Mouse (Mus musculus) liver, adult 2 months (tissue): ENCODE measurements around the gene Polr2f.

Source experiments
- CTCF ChIP-seq: fragments of 200-500 bp; IDR thresholded peaks from 2 replicates; pipeline ENCODE4 v1.5.1; 2011; ENCODE audit warnings: low read depth, low read length, control low read depth
- POLR2A ChIP-seq: fragments of 200-500 bp; IDR thresholded peaks from 2 replicates; pipeline ENCODE4 v1.6.1; 2011; ENCODE audit warnings: low read length, control low read depth; ENCODE audit not compliant: insufficient read depth; ENCODE audit errors: extremely low read depth

DNA sequence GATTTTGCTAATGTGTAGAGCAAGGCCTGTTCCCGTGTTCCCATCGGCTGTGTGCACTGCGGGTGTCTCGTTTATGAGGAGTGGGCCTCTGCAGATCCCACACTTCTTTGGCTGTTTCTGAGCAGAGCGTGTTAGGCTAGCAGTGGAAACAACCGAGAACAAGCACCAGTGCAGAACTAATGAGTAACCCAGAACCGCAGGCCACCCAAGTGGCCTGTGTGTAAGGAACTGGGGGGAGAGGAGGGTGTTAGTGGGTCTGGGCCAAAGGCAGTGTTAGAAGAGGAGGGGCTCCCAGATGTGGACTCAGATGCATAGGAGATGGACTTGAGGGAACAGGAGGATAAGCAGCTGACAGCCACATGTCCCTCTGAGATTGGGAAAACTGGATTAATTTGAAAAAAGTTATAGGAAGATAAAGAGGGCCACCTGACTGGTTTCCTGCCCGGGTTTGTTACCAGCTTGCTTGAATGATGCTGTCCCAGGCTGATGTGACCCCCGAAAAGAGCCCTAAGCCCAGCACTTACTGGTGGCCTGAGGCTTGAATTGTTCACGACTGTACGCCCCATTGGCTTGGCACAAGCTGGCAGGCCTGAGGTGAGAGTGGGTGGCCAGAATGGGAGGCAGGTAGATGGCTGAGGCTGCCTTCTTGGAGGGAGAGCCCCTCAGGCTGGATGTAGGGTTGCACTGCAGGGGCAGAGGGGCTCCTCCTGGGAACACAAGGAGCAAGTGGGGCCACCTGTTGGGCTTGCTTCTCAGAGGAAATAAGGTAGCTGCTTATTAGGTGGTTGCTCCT is 4.8 kb upstream of the Polr2f start:
- TF ChIP-seq CTCF (no peak), POLR2A (no peak)
